Mouse (Mus musculus): ENCODE data around the gene Hrc.

DNA sequence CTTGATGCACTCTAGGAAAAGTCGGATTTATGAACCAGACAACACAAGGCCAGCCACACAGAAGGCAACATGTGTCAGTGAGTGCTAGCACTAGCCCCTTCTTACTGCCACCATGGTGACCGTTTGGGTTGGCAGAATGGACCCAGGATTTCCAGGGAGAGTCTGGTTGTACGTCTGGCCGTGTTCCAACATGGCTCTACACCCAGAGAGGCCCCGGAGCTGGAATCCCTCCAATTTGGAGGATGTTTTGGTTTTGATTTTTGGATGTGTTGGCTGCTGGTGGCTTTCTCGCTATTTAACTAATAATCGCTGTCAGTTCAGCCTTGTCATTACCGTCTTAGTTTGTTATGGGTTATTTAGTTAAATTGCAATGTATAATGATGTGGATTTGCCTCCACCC is 32.5 kb upstream of the Hrc start:
- TF ChIP-seq CTCF (conservative IDR thresholded peaks at IDR 0.05; ENCODE audit: low read length) = no peak
- no peak for TF ChIP-seq POU5F1 (IDR thresholded peaks at IDR 0.05; ENCODE audit: borderline replicate concordance, low read length)
- no peak for TF ChIP-seq NANOG (IDR thresholded peaks at IDR 0.05; ENCODE audit: borderline replicate concordance, low read length)

All from E14TG2a.4 (cell line).